Comparison of ENCODE assay signal across 8 mouse cellular contexts in the genomic region with DNA sequence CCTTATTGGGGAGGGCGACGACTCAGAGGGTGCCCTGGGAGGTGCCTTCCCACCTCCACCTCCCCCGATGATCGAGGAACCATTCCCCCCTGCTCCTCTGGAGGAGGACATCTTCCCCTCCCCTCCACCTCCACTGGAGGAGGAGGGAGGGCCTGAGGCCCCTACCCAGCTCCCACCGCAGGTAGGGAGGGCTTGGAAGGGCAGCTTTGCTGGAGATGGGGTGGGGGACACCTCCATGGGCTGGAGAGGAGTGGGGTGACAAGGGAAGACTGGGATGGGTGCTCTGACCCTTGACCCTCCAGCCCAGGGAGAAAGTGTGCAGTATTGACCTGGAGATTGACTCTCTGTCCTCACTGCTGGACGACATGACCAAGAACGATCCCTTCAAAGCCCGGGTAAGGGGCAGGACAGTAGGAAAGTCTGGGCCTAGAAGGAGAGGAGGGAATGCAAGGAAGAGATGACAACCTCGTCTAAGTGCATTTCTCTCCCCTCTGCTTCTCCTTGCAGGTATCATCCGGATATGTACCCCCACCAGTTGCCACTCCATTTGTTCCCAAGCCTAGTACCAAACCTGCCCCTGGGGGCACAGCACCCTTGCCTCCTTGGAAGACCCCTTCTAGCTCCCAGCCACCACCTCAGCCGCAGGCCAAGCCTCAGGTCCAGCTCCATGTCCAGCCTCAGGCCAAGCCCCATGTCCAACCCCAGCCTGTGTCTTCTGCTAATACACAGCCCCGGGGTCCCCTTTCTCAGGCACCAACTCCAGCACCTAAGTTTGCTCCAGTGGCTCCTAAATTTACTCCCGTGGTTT. TPM values are rescaled to one million over a fixed set of nuclear protein-coding genes. Genes with fewer than 3 reads are reported as not detected.
DNase-seq lines count a peak whose midpoint lies in the region; ATAC-seq and TF ChIP-seq lines count a peak whose summit lies in the region.

No protein-coding gene starts in this region.

- no peak for ATAC-seq in cerebellum, adult (ENCODE audit: insufficient number of reproducible peaks, low FRiP score, low TSS enrichment)
- ATAC-seq in heart, embryonic 15.5 days (replicated peaks; ENCODE audit: insufficient number of reproducible peaks, insufficient read depth, low FRiP score, low read depth): no peak
- ATAC-seq in liver, embryonic 15.5 days (ENCODE audit: insufficient read depth): no peak

- TF ChIP-seq CTCF in E14TG2a.4 (conservative IDR thresholded peaks at IDR 0.05; ENCODE audit: low read length): no peak

- H3K4me1 ChIP-seq in E14TG2a.4 (replicated peaks; ENCODE audit: low read depth, low read length): peaks cover 30% of the 10 kb centered on the region
- H3K4me1 ChIP-seq in heart, embryonic 15.5 days (replicated peaks): peaks cover 56% of the 10 kb centered on the region
- H3K4me1 ChIP-seq in liver, embryonic 15.5 days (replicated peaks): peaks cover 52% of the 10 kb centered on the region

- peak overlapping the region; percentile 88 for H3K9ac ChIP-seq in heart, embryonic 15.5 days
- peak overlapping the region; percentile 64; the same call in 1 of the 2 replicates for H3K9ac ChIP-seq in liver, embryonic 15.5 days

- no peaks in the 10 kb centered on the region for H3K9me3 ChIP-seq in E14TG2a.4 (ENCODE audit: low read length)
- no peaks in the 10 kb centered on the region for H3K9me3 ChIP-seq in heart, embryonic 15.5 days (replicated peaks)
- no peaks in the 10 kb centered on the region for H3K9me3 ChIP-seq in liver, embryonic 15.5 days (replicated peaks)

- H3K27ac ChIP-seq in heart, embryonic 15.5 days: peak overlapping the region; percentile 97
- peak overlapping the region; percentile 30 for H3K27ac ChIP-seq in liver, embryonic 15.5 days (replicated peaks)

- WGBS in heart, embryonic 15.5 days: 25% methylated on average over 13 of the region's 13 CpGs
- WGBS in liver, embryonic 15.5 days (ENCODE audit: insufficient replicate concordance): 21% methylated on average over 13 of the region's 13 CpGs

- H3K4me3 ChIP-seq in E14TG2a.4 (replicated peaks; ENCODE audit: low read length): peak overlapping the region; percentile 85
- H3K4me3 ChIP-seq in heart, embryonic 15.5 days: peak overlapping the region; percentile 81
- peak overlapping the region; percentile 66 for H3K4me3 ChIP-seq in liver, embryonic 15.5 days (replicated peaks)

- peak; percentile 68 for DNase-seq in cerebellum, adult 9-11 months
- DNase-seq in frontal cortex, postnatal 14 days (ENCODE audit: low spot score in 2 of 2): no peak
- no peak for DNase-seq in right cerebral cortex, postnatal 4 days
- no peak for DNase-seq in left cerebral cortex, postnatal 14 days (ENCODE audit: low spot score in 2 of 2)

- intact Hi-C loops in left cerebral cortex, postnatal 14 days (cut with DNase I): no loop called here

- H3K4me2 ChIP-seq in heart, embryonic 15.5 days: peak overlapping the region; percentile 66
- peak overlapping the region; percentile 80 for H3K4me2 ChIP-seq in liver, embryonic 15.5 days

- H3K36me3 ChIP-seq in E14TG2a.4 (ENCODE audit: insufficient read depth, low read length): peaks cover 7% of the 10 kb centered on the region
- H3K36me3 ChIP-seq in heart, embryonic 15.5 days: peaks cover 28% of the 10 kb centered on the region
- H3K36me3 ChIP-seq in liver, embryonic 15.5 days (replicated peaks): 0 out of 2 replicates have a peak, but pooled peaks cover 13% of the 10 kb centered on the region

- peaks cover 66% of the 10 kb centered on the region for H3K27me3 ChIP-seq in E14TG2a.4 (ENCODE audit: insufficient read depth, low read length)
- H3K27me3 ChIP-seq in heart, embryonic 15.5 days: no peaks in the 10 kb centered on the region
- peaks cover 15% of the 10 kb centered on the region; the same call in 1 of the 2 replicates for H3K27me3 ChIP-seq in liver, embryonic 15.5 days

RNA-seq across cellular contexts. Expression of gene Zyx, which starts 1.7 kb away (rescaled TPM):
- polyA plus RNA-seq in heart, embryonic 15.5 days (2015; fragmentation: Nextera tagmentation; extraction: Ambion mirVana): 136 and 173 TPM in 2 replicates
- polyA plus RNA-seq in liver, embryonic 15.5 days (2015; fragmentation: Nextera tagmentation; extraction: Ambion mirVana): 39.7 and 41.9 TPM in 2 replicates
- total RNA-seq in left cerebral cortex, postnatal 14 days (2021): 10 to 100 TPM; 51.8 to 60.0 TPM

RNA-seq across cellular contexts. Expression of gene Epha1, which starts 21.9 kb away (rescaled TPM):
- polyA plus RNA-seq in heart, embryonic 15.5 days (2015; fragmentation: Nextera tagmentation; extraction: Ambion mirVana): 2.2 and 4.3 TPM in 2 replicates
- polyA plus RNA-seq in liver, embryonic 15.5 days (2015; fragmentation: Nextera tagmentation; extraction: Ambion mirVana): 6.2 and 6.7 TPM in 2 replicates
- total RNA-seq in left cerebral cortex, postnatal 14 days (2021): under 1 TPM; 0.22 to 0.34 TPM

RNA-seq across cellular contexts. Expression of gene Fam131b, which starts 26.7 kb away (rescaled TPM):
- 0.10 and 0.24 TPM in 2 replicates for polyA plus RNA-seq in heart, embryonic 15.5 days (2015; fragmentation: Nextera tagmentation; extraction: Ambion mirVana)
- polyA plus RNA-seq in liver, embryonic 15.5 days (2015; fragmentation: Nextera tagmentation; extraction: Ambion mirVana): not detected in 2 replicates
- 100 to 1,000 TPM; 118 to 121 TPM for total RNA-seq in left cerebral cortex, postnatal 14 days (2021)

RNA-seq across cellular contexts. Expression of gene Tas2r143, which starts 48.9 kb away (rescaled TPM):
- not detected in 2 replicates for polyA plus RNA-seq in heart, embryonic 15.5 days (2015; fragmentation: Nextera tagmentation; extraction: Ambion mirVana)
- not detected in 2 replicates for polyA plus RNA-seq in liver, embryonic 15.5 days (2015; fragmentation: Nextera tagmentation; extraction: Ambion mirVana)
- total RNA-seq in left cerebral cortex, postnatal 14 days (2021): not detected

RNA-seq across cellular contexts. Expression of gene Tas2r135, which starts 54.1 kb away (rescaled TPM):
- not detected in 2 replicates for polyA plus RNA-seq in heart, embryonic 15.5 days (2015; fragmentation: Nextera tagmentation; extraction: Ambion mirVana)
- polyA plus RNA-seq in liver, embryonic 15.5 days (2015; fragmentation: Nextera tagmentation; extraction: Ambion mirVana): not detected in 2 replicates
- not detected for total RNA-seq in left cerebral cortex, postnatal 14 days (2021)
